Mouse (Mus musculus) lung, embryonic 14.5 days (tissue): ENCODE measurements around the gene Slc30a1. TPM values are rescaled to one million over a fixed set of nuclear protein-coding genes. Genes with fewer than 3 reads are reported as not detected.

Experiments
- ATAC-seq: fragments of 200-750 bp; cut with Nextera tagmentation; 2 replicates; pipeline ENCODE4 v1.8.0; 2017; ENCODE audit warnings: mild to moderate bottlenecking, moderate TSS enrichment, moderate library complexity; ENCODE audit not compliant: insufficient read depth
- DNase-seq: peaks from one replicate; pipeline ENCODE4 v3.0.0-alpha.2; 2015
- H3K27ac ChIP-seq: fragments of 300-500 bp; sonication (generic); 2 replicates; pipeline ENCODE4 v1.5.1; 2014; ENCODE audit warnings: low read depth, mild to moderate bottlenecking, moderate library complexity
- H3K27me3 ChIP-seq: fragments of 300-500 bp; sonication (generic); 2 replicates; pipeline ENCODE4 v1.6.1; 2014; ENCODE audit warnings: low read length, control low read depth; ENCODE audit not compliant: insufficient read depth
- H3K36me3 ChIP-seq: fragments of 300-500 bp; sonication (generic); 2 replicates; pipeline ENCODE4 v1.6.1; 2014; ENCODE audit warnings: control low read depth; ENCODE audit not compliant: insufficient read depth
- H3K4me1 ChIP-seq: fragments of 300-500 bp; sonication (generic); 2 replicates; pipeline ENCODE4 v1.6.1; 2014; ENCODE audit warnings: antibody characterized with exemption, control low read depth; ENCODE audit not compliant: insufficient read depth
- H3K4me2 ChIP-seq: fragments of 300-500 bp; sonication (generic); 2 replicates; pipeline ENCODE4 v1.6.1; 2014; ENCODE audit warnings: mild to moderate bottlenecking
- H3K4me3 ChIP-seq: fragments of 300-500 bp; sonication (generic); 2 replicates; pipeline ENCODE4 v1.5.1; 2014; ENCODE audit warnings: low read depth, low read length
- H3K9ac ChIP-seq: fragments of 300-500 bp; sonication (generic); 2 replicates; pipeline ENCODE4 v1.6.1; 2014
- H3K9me3 ChIP-seq: fragments of 300-500 bp; sonication (generic); 2 replicates; pipeline ENCODE4 v1.6.1; 2016; ENCODE audit warnings: low read depth, low read length, control low read depth
- CTCF ChIP-seq: IDR thresholded peaks from 2 replicates; pipeline ENCODE4 v1.5.1; 2016; ENCODE audit warnings: antibody characterized with exemption, low read depth
- WGBS: fragments of 180-500 bp; shearing (Covaris S2); extraction: QIAGEN DNeasy Blood & Tissue Kit; methylation state at CpG from one replicate; pipeline ENCODE4 v1.1.7; 2014; 5-methylcytosine and 5-hydroxymethylcytosine counted together
- polyA plus RNA-seq: library from polyadenylated mRNA; unstranded; fragments of >200 nt; fragmentation: Nextera tagmentation; extraction: Ambion mirVana; gene quantifications from 2 replicates; pipeline ENCODE4 v1.2.1, GENCODE M21; 2014

Gene Slc30a1
- polyA plus RNA-seq, 1 experiment from 2014 or later = 3.9 TPM

DNA sequence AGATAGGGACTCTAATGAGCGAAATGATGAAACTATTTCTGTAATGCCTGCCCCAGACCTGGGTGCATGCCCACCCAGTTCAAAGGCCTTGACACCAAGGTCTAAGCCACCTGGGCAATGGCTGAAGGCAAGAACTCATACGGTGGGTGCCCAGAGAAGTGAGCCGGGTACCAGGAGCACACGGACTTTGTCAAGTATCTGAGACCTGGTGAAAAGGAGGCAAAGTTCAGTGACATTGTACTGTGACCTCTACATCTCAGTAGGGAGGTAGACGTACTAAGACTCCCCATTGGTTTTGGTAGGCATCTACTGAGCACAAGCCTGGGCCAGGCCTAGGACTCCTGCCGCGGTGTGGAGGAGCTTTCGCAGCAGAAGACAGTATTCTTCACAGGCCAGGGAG lies 38.8 kb downstream of the Slc30a1 start:
- Histone ChIP-seq H3K4me2 (no peak overlapping the region), H3K9me3 (no peaks in the 10 kb centered on the region), H3K36me3 (no peaks in the 10 kb centered on the region), H3K27me3 (no peaks in the 10 kb centered on the region), H3K27ac (no peak overlapping the region), H3K4me3 (no peak overlapping the region), H3K4me1 (no peaks in the 10 kb centered on the region), H3K9ac (no peak overlapping the region)
- no peak for ATAC-seq
- DNase-seq = no peak
- no peak for TF ChIP-seq CTCF
- WGBS = 91% methylated on average over 8 of the region's 8 CpGs

DNA sequence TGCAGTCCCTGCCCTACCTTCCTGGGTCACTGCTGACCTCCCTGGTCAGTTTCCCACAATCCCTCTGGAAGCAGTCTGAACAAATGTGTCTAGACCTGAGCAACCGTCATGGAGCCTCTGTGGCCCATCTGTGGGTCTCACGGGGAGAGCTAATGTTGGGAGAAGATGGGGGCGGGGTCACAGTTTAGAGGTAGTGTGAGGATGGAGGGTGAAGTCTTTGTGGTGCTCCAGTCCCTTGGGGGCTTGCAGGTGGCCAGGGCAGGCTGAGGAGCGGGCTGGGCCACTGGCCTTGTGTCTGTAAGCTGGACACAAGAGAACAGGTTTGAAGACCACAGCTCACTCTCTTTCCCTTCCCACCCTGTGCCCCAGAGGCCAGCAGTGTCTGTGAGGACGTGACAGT lies 39.2 kb downstream of the Slc30a1 start:
- H3K27ac ChIP-seq = no peak overlapping the region
- no peak overlapping the region for H3K4me2 ChIP-seq
- no peaks in the 10 kb centered on the region for H3K27me3 ChIP-seq
- DNase-seq = no peak
- TF ChIP-seq CTCF = no peak
- 65% methylated on average over 5 of the region's 5 CpGs for WGBS
- H3K4me1 ChIP-seq = no peaks in the 10 kb centered on the region
- ATAC-seq = no peak
- no peak overlapping the region for H3K9ac ChIP-seq
- no peak overlapping the region for H3K4me3 ChIP-seq
- no peaks in the 10 kb centered on the region for H3K9me3 ChIP-seq
- H3K36me3 ChIP-seq = no peaks in the 10 kb centered on the region

DNA sequence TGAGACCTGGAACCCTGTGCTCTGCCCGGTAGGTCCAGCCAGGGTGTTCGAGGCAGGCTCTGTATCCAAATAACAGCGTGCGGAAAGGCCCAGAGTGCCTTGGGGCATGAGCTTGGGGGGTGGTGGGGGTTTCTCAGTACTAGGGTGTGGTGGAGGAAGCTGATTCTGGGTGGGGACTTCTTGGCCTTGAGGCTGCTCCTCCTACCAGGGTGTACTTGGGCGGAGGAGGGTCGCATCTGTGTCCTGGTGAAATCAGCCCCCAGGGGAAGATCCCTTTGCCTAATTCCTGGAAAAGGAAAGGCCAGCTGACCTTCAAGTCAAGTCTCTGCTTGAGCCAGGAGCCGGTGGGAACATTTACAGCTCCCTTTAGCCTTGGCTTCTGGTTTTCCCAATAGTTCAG lies 39.7 kb downstream of the Slc30a1 start:
- no peaks in the 10 kb centered on the region for H3K36me3 ChIP-seq
- H3K4me1 ChIP-seq = no peaks in the 10 kb centered on the region
- no peak overlapping the region for H3K4me3 ChIP-seq
- no peak overlapping the region for H3K4me2 ChIP-seq
- TF ChIP-seq CTCF = no peak
- no peak for DNase-seq
- no peak for ATAC-seq
- H3K9ac ChIP-seq = no peak overlapping the region
- WGBS = 66% methylated on average over 7 of the region's 7 CpGs
- H3K9me3 ChIP-seq = no peaks in the 10 kb centered on the region
- H3K27ac ChIP-seq = no peak overlapping the region
- no peaks in the 10 kb centered on the region for H3K27me3 ChIP-seq

DNA sequence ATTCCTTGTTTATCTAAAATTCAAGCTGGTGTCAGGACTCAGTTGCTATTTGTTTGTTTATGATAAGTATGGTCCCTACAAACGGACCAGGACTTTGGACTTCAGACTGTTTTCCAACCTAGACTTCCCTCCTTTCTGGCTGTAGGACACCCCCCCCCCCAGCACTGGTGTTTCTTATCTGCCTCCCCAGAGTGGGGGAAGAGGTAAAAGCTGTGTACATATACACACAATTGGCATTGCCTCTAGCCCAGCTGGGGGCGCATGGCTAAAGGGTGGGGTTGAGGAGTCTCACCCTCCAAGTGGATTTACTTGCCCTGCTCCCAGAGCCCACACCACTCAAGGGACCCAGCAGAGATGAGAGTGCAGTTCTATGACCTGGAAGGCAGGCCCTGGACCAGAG lies 40.3 kb downstream of the Slc30a1 start:
- 51% methylated on average over 2 of the region's 2 CpGs for WGBS
- ATAC-seq = no peak

DNA sequence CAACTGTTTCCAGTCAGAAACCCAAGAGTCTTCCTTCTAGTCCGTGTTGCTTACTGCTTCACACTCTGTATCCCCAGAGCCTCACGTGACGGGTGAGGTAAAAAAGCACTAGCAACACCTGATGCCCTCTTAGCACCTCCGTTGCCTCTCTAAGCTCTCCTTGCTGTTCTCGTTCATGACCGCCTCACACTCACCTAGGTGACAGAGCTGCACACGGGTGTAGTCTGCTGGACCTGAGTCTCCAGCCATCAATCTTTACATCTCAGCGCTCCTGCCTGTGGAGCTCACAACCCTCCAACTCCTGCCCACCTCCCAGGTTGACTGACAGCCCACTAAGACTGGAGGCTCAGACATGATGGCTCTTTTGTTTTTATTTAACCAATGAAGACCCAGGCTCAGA lies 41.2 kb downstream of the Slc30a1 start:
- no peak for ATAC-seq
- DNase-seq = no peak
- 56% methylated on average over 8 of the region's 8 CpGs for WGBS
- no peak overlapping the region for H3K4me3 ChIP-seq
- no peaks in the 10 kb centered on the region for H3K36me3 ChIP-seq
- no peak overlapping the region for H3K4me2 ChIP-seq
- no peak overlapping the region for H3K9ac ChIP-seq
- no peak overlapping the region for H3K27ac ChIP-seq
- no peaks in the 10 kb centered on the region for H3K4me1 ChIP-seq
- no peak for TF ChIP-seq CTCF
- no peaks in the 10 kb centered on the region for H3K9me3 ChIP-seq
- H3K27me3 ChIP-seq = no peaks in the 10 kb centered on the region

More for the DNA sequence above, 40.3 kb downstream of the Slc30a1 start:
- Histone ChIP-seq H3K27ac (no peak overlapping the region), H3K4me3 (no peak overlapping the region), H3K36me3 (no peaks in the 10 kb centered on the region), H3K9ac (no peak overlapping the region), H3K4me1 (no peaks in the 10 kb centered on the region), H3K4me2 (no peak overlapping the region), H3K9me3 (no peaks in the 10 kb centered on the region), H3K27me3 (no peaks in the 10 kb centered on the region)
- no peak for TF ChIP-seq CTCF
- DNase-seq = no peak

DNA sequence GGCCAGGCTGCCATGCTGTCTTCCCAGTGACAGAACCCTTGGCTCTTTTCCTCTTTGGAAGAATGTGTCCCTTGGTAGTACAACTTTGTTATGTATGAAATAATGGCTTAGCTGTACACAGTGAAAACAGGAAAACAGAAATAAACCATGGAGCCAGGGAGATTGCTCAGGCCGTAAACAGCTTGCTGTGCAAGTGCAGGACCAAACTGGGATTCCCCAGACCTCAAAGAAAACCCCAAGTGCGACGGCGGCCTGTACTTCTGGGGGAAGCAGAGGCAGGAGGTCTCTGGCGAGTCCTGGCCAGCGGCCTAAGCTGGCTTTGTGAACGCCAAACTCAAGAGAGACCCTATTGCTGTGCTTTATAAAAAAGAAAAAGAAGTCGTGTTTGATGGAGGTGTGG lies 42.0 kb downstream of the Slc30a1 start:
- ATAC-seq = no peak
- Histone ChIP-seq H3K9ac (no peak overlapping the region), H3K4me2 (no peak overlapping the region)

DNA sequence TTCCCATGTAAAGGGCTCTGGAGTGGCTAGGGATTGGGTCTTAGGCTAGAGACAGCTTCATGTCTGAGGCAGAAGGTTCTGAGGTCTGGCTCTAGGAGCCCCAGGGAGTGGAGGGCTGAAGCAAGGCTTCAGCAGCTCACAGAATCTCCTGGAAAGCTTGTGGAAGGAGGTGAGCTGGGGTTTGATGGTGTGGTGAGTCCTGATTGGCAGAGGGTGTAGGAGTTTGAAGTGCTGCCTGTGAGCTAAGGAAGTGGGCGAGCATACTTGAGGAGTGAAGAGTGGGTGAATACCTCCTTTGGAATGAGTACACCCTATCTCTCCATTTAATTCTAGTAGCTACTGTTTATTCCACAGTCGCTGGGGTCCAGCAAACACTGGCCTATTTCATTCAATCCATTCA lies 44.0 kb downstream of the Slc30a1 start:
- WGBS = 40% methylated on average over 2 of the region's 2 CpGs
- TF ChIP-seq CTCF = no peak
- ATAC-seq (no peak), DNase-seq (no peak)
- Histone ChIP-seq H3K27me3 (no peaks in the 10 kb centered on the region), H3K4me3 (no peak overlapping the region), H3K9me3 (no peaks in the 10 kb centered on the region), H3K27ac (no peak overlapping the region), H3K9ac (no peak overlapping the region), H3K4me2 (no peak overlapping the region), H3K36me3 (no peaks in the 10 kb centered on the region), H3K4me1 (no peaks in the 10 kb centered on the region)

More for the DNA sequence above, 42.0 kb downstream of the Slc30a1 start:
- no peak for DNase-seq
- no peaks in the 10 kb centered on the region for H3K4me1 ChIP-seq
- no peaks in the 10 kb centered on the region for H3K9me3 ChIP-seq
- WGBS = 81% methylated on average over 8 of the region's 8 CpGs
- no peak overlapping the region for H3K4me3 ChIP-seq
- no peaks in the 10 kb centered on the region for H3K27me3 ChIP-seq
- H3K27ac ChIP-seq = no peak overlapping the region
- H3K36me3 ChIP-seq = no peaks in the 10 kb centered on the region
- no peak for TF ChIP-seq CTCF

DNA sequence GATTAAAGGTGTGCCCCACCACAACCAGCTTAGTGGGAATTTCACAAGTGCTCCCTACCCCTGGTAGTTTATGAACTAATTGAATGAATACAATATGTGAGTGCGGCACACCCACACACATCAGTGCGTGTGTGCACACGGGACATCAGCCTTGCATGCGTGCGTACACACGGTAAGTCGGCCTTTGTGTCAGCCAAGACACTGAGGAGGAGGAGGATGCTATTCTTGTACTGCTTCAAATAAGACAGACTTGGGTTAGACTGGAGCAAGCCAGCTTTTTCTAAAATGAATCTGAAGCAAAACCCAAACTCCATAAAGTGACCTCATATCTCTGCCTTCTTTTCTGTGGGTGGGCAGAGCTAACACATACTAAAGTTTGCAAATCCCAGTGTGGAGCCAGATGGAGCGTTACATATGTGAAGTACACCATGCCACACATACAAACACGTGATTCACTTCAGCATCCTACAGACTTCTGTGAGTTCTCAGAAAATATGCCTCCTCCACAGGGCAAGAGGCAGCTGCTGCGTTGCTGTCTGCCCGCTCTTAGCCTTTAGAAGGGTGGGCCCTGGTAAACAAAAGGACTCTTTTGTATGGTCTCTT lies 46.3 kb downstream of the Slc30a1 start:
- ATAC-seq (no peak), DNase-seq (no peak)
- no peak overlapping the region for H3K27ac ChIP-seq
- no peaks in the 10 kb centered on the region for H3K27me3 ChIP-seq
- WGBS = 85% methylated on average over 11 of the region's 11 CpGs
- H3K36me3 ChIP-seq = no peaks in the 10 kb centered on the region
- H3K9ac ChIP-seq = no peak overlapping the region
- no peaks in the 10 kb centered on the region for H3K9me3 ChIP-seq
- no peaks in the 10 kb centered on the region for H3K4me1 ChIP-seq
- H3K4me3 ChIP-seq = no peak overlapping the region
- no peak overlapping the region for H3K4me2 ChIP-seq
- no peak for TF ChIP-seq CTCF
